Mouse (Mus musculus) urinary bladder, postnatal 0 days (tissue): ENCODE data around the gene Sept14. TPM values are rescaled to one million over a fixed set of nuclear protein-coding genes. Genes with fewer than 3 reads are reported as not detected.

ENCODE experiments used
- polyA plus RNA-seq: library from polyadenylated mRNA; unstranded; fragments of >200 nt; fragmentation: Nextera tagmentation; extraction: Ambion mirVana; gene quantifications from 2 replicates; pipeline ENCODE4 v1.2.1, GENCODE M21; 2015

Sept14 gene
- not detected in 2 replicates for polyA plus RNA-seq

DNA sequence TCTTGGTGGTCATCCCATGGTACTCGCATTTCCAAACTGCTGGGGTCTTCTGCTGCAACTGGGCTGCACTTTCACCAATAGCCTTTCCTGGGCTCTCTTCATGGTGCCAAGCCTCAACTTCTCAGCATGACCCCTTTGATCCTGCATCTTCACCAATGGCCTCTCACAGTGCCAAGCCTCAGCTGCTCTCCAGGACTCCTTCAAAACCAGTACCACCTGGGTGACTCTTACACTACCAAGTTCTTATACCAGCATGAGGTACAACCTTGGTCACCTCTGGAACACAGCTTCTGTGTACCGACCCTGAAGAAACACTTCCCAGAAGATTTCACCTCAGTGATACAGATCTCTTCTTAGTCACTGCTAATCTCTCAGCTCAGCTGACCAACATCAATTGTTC, at the start of gene Sept14:
Sept14 (minus strand) TSS at position 101 of the 400 bp plus-strand sequence.

DNA sequence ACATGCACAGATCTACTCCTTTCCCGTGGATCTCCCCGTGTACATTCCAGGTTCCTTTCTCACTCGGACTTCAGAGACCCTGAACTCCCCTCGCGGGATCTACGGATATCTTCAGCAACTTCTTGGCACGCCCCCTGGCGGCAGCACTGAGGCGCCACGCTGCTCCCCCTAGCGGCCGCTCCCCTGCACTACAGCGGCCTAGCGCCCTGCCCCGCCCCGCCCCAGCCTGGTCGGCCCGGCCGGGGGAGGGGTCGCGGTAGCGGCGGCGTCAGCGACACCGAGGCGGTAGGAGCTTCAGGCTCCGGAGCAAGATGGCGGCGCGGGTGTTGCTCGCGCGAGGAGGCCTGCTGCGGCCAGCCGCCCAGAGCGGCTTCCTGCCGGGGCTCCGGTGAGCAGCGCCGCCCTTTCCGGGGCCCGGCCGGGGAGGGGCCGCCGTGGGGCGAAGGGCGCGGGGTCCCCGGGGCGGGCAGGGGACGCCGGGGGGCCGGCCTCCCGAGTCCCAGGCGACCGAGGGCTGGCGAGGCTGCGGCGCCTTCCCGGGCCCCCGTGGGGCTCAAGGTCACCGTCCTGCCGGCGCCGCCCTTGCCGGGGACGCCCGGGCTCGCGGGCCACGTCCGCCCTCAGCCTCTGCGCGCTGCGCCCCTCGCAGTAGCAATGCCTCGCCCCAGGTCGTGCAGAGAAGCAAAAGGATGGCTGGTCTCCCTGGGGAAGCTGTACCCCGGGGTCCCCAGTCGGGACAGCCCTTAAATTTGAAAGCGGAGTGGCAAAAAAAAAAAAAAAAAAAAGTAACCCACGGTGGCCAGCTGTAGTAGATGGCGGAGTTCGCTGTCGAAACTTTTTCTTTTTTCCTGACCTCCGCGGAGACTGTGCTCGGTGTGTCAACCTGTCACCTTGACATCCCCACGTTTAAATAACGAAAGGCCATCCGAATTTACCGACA, 16.8 kb upstream of the Sept14 start, which contains the start of gene Nipsnap2:
Nipsnap2 (plus strand) TSS at position 230 of the 940 bp plus-strand sequence.

DNA sequence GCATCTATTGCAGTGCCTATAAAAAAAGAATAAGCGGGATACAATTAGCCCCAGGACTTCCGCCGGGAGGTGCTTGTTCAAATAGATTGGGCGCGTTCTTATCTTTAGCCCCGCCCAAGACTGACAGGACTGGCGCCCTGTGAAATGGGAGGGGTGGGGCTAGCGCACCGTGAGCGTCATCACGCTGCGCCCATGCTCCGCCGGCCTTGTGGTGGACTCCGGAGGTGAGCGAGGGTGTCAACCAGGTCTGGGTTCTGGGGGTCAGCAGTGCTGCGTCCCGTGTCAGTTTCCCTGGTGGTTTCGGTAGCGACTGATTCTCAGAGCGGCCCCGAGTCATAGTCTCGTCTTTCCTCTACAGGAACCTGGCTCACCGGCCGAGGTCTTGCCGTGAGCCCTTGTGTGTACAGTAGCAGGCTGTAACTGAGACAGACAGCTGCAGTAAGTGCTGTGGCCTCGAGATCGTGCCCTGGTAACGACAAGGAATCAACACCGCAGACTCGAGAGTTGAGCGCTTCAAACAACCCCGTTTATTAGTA, 7.1 kb upstream of the Sept14 start, which contains the start of gene Mrps17:
Mrps17 (plus strand) TSS at position 172 of the 536 bp plus-strand sequence.

DNA sequence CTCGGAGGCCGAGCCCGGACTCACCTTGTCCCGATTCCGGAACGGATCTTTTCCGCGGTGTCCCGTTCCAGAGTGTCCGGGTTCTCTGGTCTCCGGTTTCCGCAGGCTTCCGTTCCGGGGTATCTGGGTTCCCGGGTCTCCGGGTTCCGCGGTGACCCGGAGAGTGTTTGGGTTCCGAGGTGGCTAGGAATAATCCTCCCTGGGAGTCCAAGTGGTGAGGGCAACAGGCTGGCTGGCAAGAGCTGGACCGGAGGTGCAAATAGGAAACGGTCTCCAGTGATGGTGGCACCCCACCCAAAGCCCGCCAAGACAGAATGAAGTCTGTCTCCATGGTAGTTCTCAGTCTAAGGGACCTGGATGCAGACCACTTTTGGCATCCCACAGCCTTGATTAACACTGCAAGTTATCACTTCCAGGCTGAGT, 38.3 kb downstream of the Sept14 start, which contains the start of gene Zfp11:
Zfp11 (minus strand) TSS at position 64 of the 423 bp plus-strand sequence.

Other genes with a start within 250 kb of the Sept14 start
- 23.9 and 24.8 TPM in 2 replicates for gene Sfswap, start 207.3 kb downstream of the Sept14 start, polyA plus RNA-seq
- gene Mmp17, start 124.3 kb downstream of the Sept14 start, polyA plus RNA-seq = 12.8 and 14.1 TPM in 2 replicates
- 1.4 and 1.7 TPM in 2 replicates for gene Zfp11, start 38.4 kb downstream of the Sept14 start, polyA plus RNA-seq
- 130 and 134 TPM in 2 replicates for gene Mrps17, start 7.0 kb upstream of the Sept14 start, polyA plus RNA-seq
- 82.8 and 84.1 TPM in 2 replicates for gene Nipsnap2, start 16.6 kb upstream of the Sept14 start, polyA plus RNA-seq
- gene Psph, start 78.9 kb upstream of the Sept14 start, polyA plus RNA-seq = 24.5 and 24.6 TPM in 2 replicates
- gene Sumf2, start 138.5 kb upstream of the Sept14 start, polyA plus RNA-seq = 20.4 and 22.0 TPM in 2 replicates
- gene Chchd2, start 179.0 kb upstream of the Sept14 start, polyA plus RNA-seq = 690 and 752 TPM in 2 replicates
- 1.7 and 2.6 TPM in 2 replicates for gene Zbed5, start 187.2 kb upstream of the Sept14 start, polyA plus RNA-seq
- 0.15 and 0.33 TPM in 2 replicates for gene Phkg1, start 190.0 kb upstream of the Sept14 start, polyA plus RNA-seq
- gene Nupr1l, start 200.0 kb upstream of the Sept14 start, polyA plus RNA-seq = 4.3 and 4.5 TPM in 2 replicates
- 15.9 and 18.2 TPM in 2 replicates for gene Vkorc1l1, start 233.5 kb upstream of the Sept14 start, polyA plus RNA-seq